Mouse (Mus musculus): Measurements from ENCODE around the gene Podxl.

Podxl gene

DNA sequence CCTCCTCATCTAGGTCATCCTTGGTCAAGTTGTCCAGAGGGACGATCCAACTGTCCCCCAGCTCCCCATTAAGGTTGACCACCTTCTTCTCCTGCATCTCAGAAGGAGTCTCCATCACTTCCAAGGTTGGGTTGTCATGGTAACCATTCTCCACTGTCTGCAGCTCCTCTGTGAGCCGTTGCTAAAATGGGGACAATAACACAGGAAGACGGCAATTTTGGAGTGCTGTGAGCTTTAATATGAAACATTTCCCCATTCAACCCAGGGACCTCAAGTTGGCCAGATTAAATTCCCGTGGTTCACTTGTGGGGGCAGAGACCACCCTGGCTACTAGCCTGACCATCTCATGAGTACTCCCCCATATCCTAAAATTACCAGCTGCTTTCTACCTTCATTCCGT is 40.7 kb downstream of the Podxl start:
- DNase-seq (ENCODE audit: low spot score) = no peak

DNA sequence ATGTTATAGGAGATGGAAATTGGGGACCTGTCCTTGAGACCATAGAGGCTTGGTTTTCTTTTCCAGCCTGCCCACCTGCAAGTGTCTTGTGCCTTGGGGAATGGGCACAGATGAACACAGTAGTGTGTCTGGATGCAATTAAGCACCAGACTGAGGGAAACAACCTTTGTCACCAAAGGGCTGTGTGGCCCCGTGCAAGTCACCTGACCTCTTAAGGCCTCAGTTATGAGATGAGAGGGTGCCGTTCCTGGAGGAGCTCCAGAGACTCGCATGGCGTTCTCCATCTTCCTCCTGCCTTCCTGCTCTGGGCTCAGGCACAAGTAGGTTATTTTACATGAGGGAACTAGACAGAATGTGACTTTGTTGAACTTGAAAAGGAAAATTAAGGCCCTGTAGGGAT is 41.3 kb downstream of the Podxl start:
- DNase-seq (ENCODE audit: low spot score) = no peak

- DNase-seq (ENCODE audit: low spot score) = no peak
These were observed 42.1 kb downstream of the Podxl start for GRCm38 (mm10) chr6:31521491-31522355.

- DNase-seq (ENCODE audit: low spot score) = no peak
These were observed 43.1 kb downstream of the Podxl start for GRCm38 (mm10) chr6:31520486-31521215.

GRCm38 (mm10) chr6:31519001-31519471 is 44.7 kb downstream of the Podxl start:
- DNase-seq (ENCODE audit: low spot score) = no peak

GRCm38 (mm10) chr6:31518338-31518698 is 45.5 kb downstream of the Podxl start:
- DNase-seq (ENCODE audit: low spot score) = no peak

GRCm38 (mm10) chr6:31517681-31518337 is 46.0 kb downstream of the Podxl start:
- DNase-seq (ENCODE audit: low spot score) = peak; percentile 25

GRCm38 (mm10) chr6:31513726-31514125 is 50.1 kb downstream of the Podxl start:
- no peak for DNase-seq (ENCODE audit: low spot score)

DNA sequence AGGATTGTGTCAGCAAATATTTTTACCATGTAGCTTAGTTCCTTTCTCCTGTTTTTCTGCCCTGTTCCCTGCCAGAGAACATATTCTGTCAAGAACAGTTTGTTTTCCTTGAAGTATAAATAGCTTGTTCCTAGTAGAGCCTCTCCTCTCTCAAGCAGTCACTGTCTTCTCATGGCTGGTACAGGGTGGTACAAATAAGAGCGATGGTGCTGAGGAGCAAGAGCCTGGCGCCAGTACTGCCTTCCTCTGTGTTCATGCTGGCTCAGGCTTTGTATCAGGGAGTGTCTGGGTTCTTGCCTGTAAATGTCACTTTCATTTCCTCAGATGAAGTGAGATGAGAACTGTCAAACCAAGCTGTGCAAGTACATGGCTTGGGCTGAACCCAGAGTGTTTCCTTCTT is 61.2 kb downstream of the Podxl start:
- DNase-seq (ENCODE audit: low spot score) = no peak

DNA sequence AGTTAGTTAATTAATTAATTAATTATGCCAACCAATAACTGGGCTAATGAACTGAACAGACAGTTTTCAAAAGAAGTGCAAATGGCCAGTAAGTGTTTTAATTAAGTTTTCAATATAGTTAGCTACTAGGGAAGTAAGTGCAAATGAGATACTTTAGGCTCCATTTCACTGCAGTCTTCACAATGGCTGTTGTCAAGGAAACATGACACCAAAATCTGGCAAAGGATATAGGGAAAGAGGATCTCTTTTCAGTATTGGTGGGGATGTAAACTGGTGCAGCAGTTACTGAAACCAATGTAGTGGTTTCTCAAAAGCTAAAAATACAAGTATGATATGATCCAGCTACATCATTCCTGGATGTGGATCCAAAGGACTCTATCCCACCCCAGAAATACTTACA is 63.1 kb downstream of the Podxl start:
- no peak for DNase-seq (ENCODE audit: low spot score)

DNA sequence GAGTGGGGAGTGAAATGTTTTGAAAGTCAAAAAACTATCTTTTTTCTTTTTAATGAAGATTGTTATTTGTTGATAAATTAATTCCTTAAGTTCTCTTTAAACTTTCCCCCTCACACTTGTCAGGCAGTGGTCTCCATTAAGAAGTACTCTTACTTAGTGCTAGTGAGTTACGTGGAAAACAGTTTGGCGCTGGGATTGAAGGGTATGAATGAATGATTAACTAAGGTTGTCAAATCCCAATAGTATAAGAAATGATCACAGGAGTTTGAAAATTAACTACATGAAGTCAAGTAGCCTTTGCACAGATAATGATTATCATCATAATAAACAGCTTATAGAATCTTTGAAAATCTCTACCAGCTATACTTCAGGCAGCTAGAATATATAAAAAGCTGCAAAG is 63.5 kb downstream of the Podxl start:
- no peak for DNase-seq (ENCODE audit: low spot score)

- DNase-seq (ENCODE audit: low spot score) = no peak
These were observed 63.9 kb downstream of the Podxl start for GRCm38 (mm10) chr6:31499836-31500235.

GRCm38 (mm10) chr6:31496227-31496626 is 67.6 kb downstream of the Podxl start:
- DNase-seq (ENCODE audit: low spot score) = no peak

DNA sequence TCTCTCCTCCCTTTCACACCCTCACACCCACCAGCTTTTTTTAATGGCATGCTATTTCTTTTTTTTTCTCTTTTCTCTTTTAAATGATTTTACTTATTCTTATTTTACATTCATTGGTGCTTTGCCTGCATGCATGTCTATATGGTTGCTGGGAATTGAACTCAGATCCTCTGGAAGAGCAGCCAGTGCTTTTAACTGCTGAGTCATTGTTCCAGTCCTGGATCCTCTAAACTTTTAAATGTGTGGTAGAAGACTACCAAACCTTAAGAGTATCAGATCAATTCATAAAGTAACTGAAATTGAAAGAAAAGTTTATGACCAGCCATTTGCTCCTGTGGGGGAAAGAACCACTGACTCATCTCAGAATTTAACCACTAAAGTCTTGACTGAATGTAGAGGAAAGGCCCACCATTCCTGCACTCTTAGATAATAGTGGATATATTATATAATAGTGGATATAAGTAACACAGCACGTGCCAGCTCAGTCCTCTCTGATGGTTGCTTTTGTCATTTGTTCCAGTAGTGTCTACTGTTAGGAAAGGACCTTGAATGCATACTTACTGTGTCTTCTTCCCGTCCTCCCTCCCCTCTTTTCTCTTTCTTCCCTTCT is 68.6 kb downstream of the Podxl start:
- DNase-seq (ENCODE audit: low spot score) = no peak

DNA sequence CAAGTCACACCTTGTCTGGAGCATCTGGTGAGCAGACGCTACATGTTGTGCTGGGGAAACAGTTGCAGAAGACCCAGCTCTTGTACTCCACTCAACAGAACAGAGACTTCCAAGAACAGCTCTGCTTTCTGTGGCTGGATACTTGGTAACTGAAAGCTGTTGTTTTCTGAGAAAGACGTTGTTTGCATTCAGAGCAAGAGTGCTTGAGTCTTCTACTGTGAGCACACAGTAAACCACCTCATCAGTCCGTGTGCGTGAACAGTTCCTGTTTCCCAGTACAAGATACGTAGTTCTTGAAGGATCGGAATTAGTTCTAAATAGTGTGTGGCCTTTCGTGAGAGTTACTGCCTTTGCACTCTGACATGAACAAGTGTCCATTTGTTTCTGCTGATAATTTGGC is 73.8 kb downstream of the Podxl start:
- no peak for DNase-seq (ENCODE audit: low spot score)

GRCm38 (mm10) chr6:31486601-31487000 is 77.2 kb downstream of the Podxl start:
- DNase-seq (ENCODE audit: low spot score) = no peak

GRCm38 (mm10) chr6:31480008-31480407 is 83.8 kb downstream of the Podxl start:
- no peak for DNase-seq (ENCODE audit: low spot score)

DNA sequence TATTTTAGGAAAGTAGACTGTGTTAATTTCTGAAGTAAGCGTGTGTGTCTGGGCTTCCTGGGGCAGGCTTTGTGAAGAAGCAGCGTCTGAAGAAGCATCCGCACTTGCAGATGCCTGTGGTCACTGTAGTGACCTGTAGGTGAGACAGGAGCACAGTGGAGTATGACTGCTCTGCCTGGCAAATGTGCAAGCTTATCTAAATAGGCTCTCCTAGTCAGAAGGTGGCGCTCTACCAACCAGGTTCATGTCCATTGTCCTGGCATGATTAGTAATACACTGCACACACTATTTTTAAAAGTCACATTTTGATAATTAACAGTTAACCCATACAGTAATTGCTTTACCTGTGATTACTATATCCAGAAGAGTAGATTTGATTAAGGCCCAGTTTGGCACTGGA is 85.6 kb downstream of the Podxl start:
- no peak for DNase-seq (ENCODE audit: low spot score)
